Mouse (Mus musculus): ENCODE measurements at regions not wholly inside any gene's neighbourhood (a gene's known extent, or its start where the extent isn't known, plus 50 kb on each side); places are given as distances from the start of the nearest gene placed in this dataset.

GRCm38 (mm10) chr9:78795801-78796200, 180.5 kb downstream of the Cd109 start:
- TF ChIP-seq POLR2A (IDR thresholded peaks at IDR 0.05; ENCODE audit: borderline replicate concordance, extremely low read depth, insufficient read depth, insufficient read length, poor library complexity, severe bottlenecking) = no peak
- no peak for TF ChIP-seq CTCF (IDR thresholded peaks at IDR 0.05; ENCODE audit: borderline replicate concordance, extremely low read depth, insufficient read depth, insufficient read length)

All from brain, embryonic 14.5 days (tissue).